Comparison of ENCODE assay signal across 28 mouse cellular contexts in the genomic region with DNA sequence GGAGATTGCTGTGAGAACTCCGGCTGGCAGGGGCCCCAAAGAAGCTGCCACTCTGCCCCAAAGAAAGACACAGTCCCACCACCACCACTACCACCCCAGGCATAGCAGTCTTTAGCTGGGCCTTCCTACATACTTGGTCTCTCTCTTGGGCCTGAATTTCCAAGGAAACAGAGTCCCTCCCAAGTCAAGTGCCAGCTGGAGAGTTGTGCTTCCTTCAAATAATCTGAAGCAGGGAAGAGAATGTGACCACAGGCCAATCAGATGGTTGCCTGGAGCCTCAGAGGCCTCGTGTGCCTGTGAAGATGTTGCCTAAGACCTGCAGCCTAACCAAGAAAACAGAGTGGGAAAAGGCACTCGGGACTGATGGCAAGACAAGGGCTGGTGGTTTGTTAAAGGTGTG.
DNase-seq lines count a peak whose midpoint lies in the region; ATAC-seq and TF ChIP-seq lines count a peak whose summit lies in the region.
"Had no signal": no experiment of that assay in that cellular context is flagged by ENCODE, and none has a peak within 500 bp of the region (broad histone marks: within the 10 kb centered on the region; RNA-seq: fewer than 3 reads in every experiment).

No protein-coding gene starts in this region.

- no peak overlapping the region for H3K4me2 ChIP-seq in lung, postnatal 0 days (replicated peaks; ENCODE audit: low read depth, low read length)
- H3K4me2 ChIP-seq: embryonic facial prominence, embryonic 13.5 days; forebrain, embryonic 13.5 days; heart, embryonic 11.5 days; hindbrain, embryonic 12.5 days; hindbrain, embryonic 15.5 days had no signal

- H3K36me3 ChIP-seq in lung, postnatal 0 days (ENCODE audit: insufficient read depth, low read length) = no peaks in the 10 kb centered on the region
- H3K36me3 ChIP-seq: embryonic facial prominence, embryonic 10.5 days; embryonic facial prominence, embryonic 13.5 days; G1E; hindbrain, embryonic 12.5 days; hindbrain, embryonic 15.5 days had no signal

- DNase-seq in lung, adult 18-20 months = peak; percentile 58 to 73
- DNase-seq in lung, postnatal 0 days (ENCODE audit: low spot score) = peak; percentile 81
- DNase-seq in lung, postnatal 25 days (ENCODE audit: low spot score) = peak; percentile 63
- no peak for DNase-seq in thymus, postnatal 25 days
- no peak for DNase-seq in frontal cortex, postnatal 36 days (ENCODE audit: low spot score in 2 of 2)
- DNase-seq in cerebellum, adult 8-10 months = no peak
- DNase-seq in thymus, postnatal 10 days (ENCODE audit: low spot score in 2 of 2) = no peak
- DNase-seq: adrenal gland, adult 8-10 months; adrenal gland, postnatal 25 days; B cell, adult 2 months; cerebellum, adult 18-20 months; cerebellum, adult 9-11 months; cerebellum, postnatal 36 days; embryo, embryonic 11 days; gastrocnemius, adult 2 months; gastrocnemius, postnatal 14 days; heart, adult 11 months had no signal

- TF ChIP-seq EP300 in lung, postnatal 0 days (IDR thresholded peaks at IDR 0.05) = no peak

- H3K27me3 ChIP-seq in lung, postnatal 0 days (replicated peaks; ENCODE audit: insufficient read depth, low read length) = no peaks in the 10 kb centered on the region
- H3K27me3 ChIP-seq: CH12.LX; embryonic facial prominence, embryonic 13.5 days; forebrain, embryonic 13.5 days; hindbrain, embryonic 12.5 days; hindbrain, embryonic 15.5 days had no signal

- H3K9me3 ChIP-seq in lung, postnatal 0 days (ENCODE audit: low read length) = no peaks in the 10 kb centered on the region
- H3K9me3 ChIP-seq: embryonic facial prominence, embryonic 10.5 days; embryonic facial prominence, embryonic 13.5 days; forebrain, embryonic 13.5 days; G1E; hindbrain, embryonic 12.5 days; hindbrain, embryonic 15.5 days had no signal

- no peak overlapping the region for H3K27ac ChIP-seq in lung, postnatal 0 days (ENCODE audit: low read length)
- H3K27ac ChIP-seq: embryonic facial prominence, embryonic 10.5 days; embryonic facial prominence, embryonic 13.5 days; forebrain, embryonic 13.5 days; gastrocnemius, adult 2 months; hindbrain, embryonic 12.5 days; hindbrain, embryonic 15.5 days had no signal

- H3K9ac ChIP-seq in lung, postnatal 0 days (replicated peaks; ENCODE audit: low read depth) = no peak overlapping the region
- H3K9ac ChIP-seq: embryonic facial prominence, embryonic 13.5 days; forebrain, embryonic 13.5 days; hindbrain, embryonic 12.5 days; hindbrain, embryonic 15.5 days had no signal

- WGBS in lung, postnatal 0 days = 52% methylated on average over 3 of the region's 3 CpGs

- TF ChIP-seq CTCF in lung, postnatal 0 days (IDR thresholded peaks at IDR 0.05) = no peak

- peak; percentile 90 for ATAC-seq in lung, postnatal 0 days
- ATAC-seq: activated CD4-positive, CD25-positive, alpha-beta regulatory T cell, adult 4 months; forebrain, embryonic 13.5 days; forebrain, embryonic 16.5 days had no signal

- H3K4me1 ChIP-seq in lung, postnatal 0 days (ENCODE audit: insufficient read depth, low read depth, low read length) = no peaks in the 10 kb centered on the region

- no peak overlapping the region for H3K4me3 ChIP-seq in lung, postnatal 0 days (ENCODE audit: low read depth, low read length)
- H3K4me3 ChIP-seq: embryonic facial prominence, embryonic 10.5 days; embryonic facial prominence, embryonic 13.5 days; erythroblast, embryonic 14.5 days; forebrain, embryonic 13.5 days; gastrocnemius, adult 2 months; hindbrain, embryonic 12.5 days; hindbrain, embryonic 15.5 days had no signal

Comparison
In these comparisons a context has a peak if more than half of its experiments do, and no peak if none do; other contexts are left out.
1. DNase-seq: peak in lung, adult 18-20 months (2 of 2), lung, postnatal 0 days (single experiment) and lung, postnatal 25 days (single experiment); none in thymus, postnatal 25 days (single experiment), frontal cortex, postnatal 36 days (0 of 2), cerebellum, adult 8-10 months (single experiment) and thymus, postnatal 10 days (0 of 2).